Mouse (Mus musculus): Measurements from ENCODE around the gene Nox3.

- TF ChIP-seq ZC3H11A (IDR thresholded peaks at IDR 0.05; ENCODE audit: borderline replicate concordance, low read depth, low read length) (no peak), ZNF384 (IDR thresholded peaks at IDR 0.05; ENCODE audit: low read depth, low read length) (no peak), CHD2 (IDR thresholded peaks at IDR 0.05; ENCODE audit: low read depth, low read length) (no peak), MAFK (IDR thresholded peaks at IDR 0.05; ENCODE audit: insufficient read depth, low read depth, low read length) (no peak)
Observed at GRCm38 (mm10) chr17:3734286-3734685, 38.2 kb upstream of the Nox3 start.
